Mouse (Mus musculus): ENCODE measurements at regions not wholly inside any gene's neighbourhood (a gene's known extent, or its start where the extent isn't known, plus 50 kb on each side); places are given as distances from the start of the nearest gene placed in this dataset.

GRCm38 (mm10) chr15:64434502-64434901 is 374.2 kb upstream of the Fam49b start:
- peak; percentile 89 for DNase-seq

GRCm38 (mm10) chr15:64434908-64435307 is 374.6 kb upstream of the Fam49b start:
- no peak for DNase-seq

- no peak for DNase-seq
Observed at GRCm38 (mm10) chr15:64445076-64445475, 372.4 kb upstream of the Gm21798 start.

GRCm38 (mm10) chr15:64446411-64447072 is 371.0 kb upstream of the Gm21798 start:
- peak; percentile 64 for DNase-seq

- DNase-seq: no peak
Observed at GRCm38 (mm10) chr15:64447239-64447952, 370.1 kb upstream of the Gm21798 start.

- DNase-seq: peak; percentile 78
Observed at GRCm38 (mm10) chr15:64448581-64449140, 368.8 kb upstream of the Gm21798 start.

- DNase-seq: no peak
Observed at GRCm38 (mm10) chr15:64470743-64471142, 346.8 kb upstream of the Gm21798 start.

GRCm38 (mm10) chr15:64471597-64471996 is 345.9 kb upstream of the Gm21798 start:
- no peak for DNase-seq

- DNase-seq: no peak
Observed at GRCm38 (mm10) chr15:64474236-64474635, 343.3 kb upstream of the Gm21798 start.

GRCm38 (mm10) chr15:64477131-64477530 is 340.4 kb upstream of the Gm21798 start:
- no peak for DNase-seq

- DNase-seq: no peak
Observed at GRCm38 (mm10) chr15:64480625-64481024, 336.9 kb upstream of the Gm21798 start.

- no peak for DNase-seq
Observed at GRCm38 (mm10) chr15:64481226-64481625, 336.3 kb upstream of the Gm21798 start.

- no peak for DNase-seq
Observed at GRCm38 (mm10) chr15:64482960-64483359, 334.5 kb upstream of the Gm21798 start.

GRCm38 (mm10) chr15:64487801-64488200 is 329.7 kb upstream of the Gm21798 start:
- no peak for DNase-seq

- no peak for DNase-seq
Observed at GRCm38 (mm10) chr15:64500783-64501182, 316.7 kb upstream of the Gm21798 start.

GRCm38 (mm10) chr15:64501479-64501878 is 316.0 kb upstream of the Gm21798 start:
- DNase-seq: no peak

GRCm38 (mm10) chr15:64504751-64505150 is 312.7 kb upstream of the Gm21798 start:
- DNase-seq: no peak

- no peak for DNase-seq
Observed at GRCm38 (mm10) chr15:64510649-64511048, 306.8 kb upstream of the Gm21798 start.

GRCm38 (mm10) chr15:64511176-64511575 is 306.3 kb upstream of the Gm21798 start:
- DNase-seq: no peak

GRCm38 (mm10) chr15:64512615-64513014 is 304.9 kb upstream of the Gm21798 start:
- no peak for DNase-seq

GRCm38 (mm10) chr15:64513501-64514097 is 303.9 kb upstream of the Gm21798 start:
- no peak for DNase-seq

GRCm38 (mm10) chr15:64515179-64515578 is 302.3 kb upstream of the Gm21798 start:
- no peak for DNase-seq

GRCm38 (mm10) chr15:64519207-64519628 is 298.3 kb upstream of the Gm21798 start:
- DNase-seq: peak; percentile 14

- no peak for DNase-seq
Observed at GRCm38 (mm10) chr15:64520568-64520967, 296.9 kb upstream of the Gm21798 start.
